Mouse (Mus musculus) lung, postnatal 4 days (tissue): Measurements from ENCODE around the gene Gm21992.

Source experiments
- DNase-seq, 2 experiments: peaks; one replicate each; pipeline ENCODE4 v3.0.0; 2021

Gene Gm21992

DNA sequence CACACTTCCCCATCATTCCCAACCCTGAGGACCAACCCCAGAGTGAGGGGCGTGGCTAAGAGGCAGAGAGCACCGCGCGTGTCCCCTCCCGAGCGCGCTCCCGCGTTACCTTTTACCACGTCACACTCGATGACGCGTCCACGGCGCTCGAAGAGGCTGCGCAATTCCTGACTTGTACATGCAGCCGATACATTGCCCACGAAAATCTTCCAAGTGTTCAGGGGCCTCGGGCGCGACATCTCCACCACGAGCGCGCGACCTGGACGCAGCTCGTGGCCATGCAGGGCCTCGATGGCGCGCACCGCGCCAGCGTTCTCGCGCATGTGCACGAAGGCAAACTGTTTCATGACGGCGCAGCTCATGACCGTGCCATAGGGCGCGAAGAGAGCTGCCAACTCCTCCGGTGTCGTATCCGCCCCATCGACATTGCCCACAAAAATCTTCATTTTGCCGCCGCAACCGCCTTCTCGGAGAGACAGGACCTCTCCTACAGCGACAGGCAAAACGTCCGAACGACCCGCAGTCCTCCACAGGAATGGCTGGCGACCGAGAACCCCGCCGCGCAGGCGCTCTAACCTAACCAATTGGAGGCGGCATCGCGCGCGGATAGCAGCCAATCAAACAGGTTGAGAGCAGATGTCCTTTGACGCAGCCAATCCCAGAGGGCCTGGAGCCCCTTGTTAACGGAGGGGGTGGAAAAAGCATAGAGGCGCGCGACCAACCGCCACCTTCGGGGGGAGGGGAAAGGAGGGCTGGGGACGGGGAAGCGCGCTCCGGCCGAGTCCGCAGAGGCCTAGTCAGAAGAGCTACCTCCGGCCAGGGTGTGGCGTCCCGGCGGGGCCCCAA is at the start of gene Gm21992, which contains the start of gene Rbm14:
Gm21992 (minus strand) TSS at position 550 of the 846 bp plus-strand sequence.
Rbm14 (minus strand) TSS at position 572 of the 846 bp plus-strand sequence.
- DNase-seq, result peak; percentile 98 to 99

DNA sequence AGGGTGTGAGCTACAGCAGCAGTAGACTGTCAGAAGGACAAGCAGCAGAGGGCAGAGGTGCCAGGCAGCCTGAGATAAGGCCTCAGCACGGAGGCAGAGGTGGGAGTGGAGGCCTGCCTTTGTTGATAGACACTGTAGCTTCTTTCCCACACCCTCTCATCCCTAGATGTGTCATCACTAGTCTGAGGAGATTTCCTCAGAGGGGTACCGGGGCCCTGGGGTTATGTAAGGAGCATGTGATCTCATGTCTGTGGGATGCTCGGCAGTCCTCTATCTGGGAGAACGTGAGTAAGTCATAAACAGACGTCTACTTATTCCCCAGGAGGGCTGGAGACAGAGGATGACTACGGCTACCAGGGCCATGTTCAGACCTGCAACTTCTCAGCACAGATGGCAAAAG is 47.7 kb upstream of the Gm21992 start:
- no peak for DNase-seq

DNA sequence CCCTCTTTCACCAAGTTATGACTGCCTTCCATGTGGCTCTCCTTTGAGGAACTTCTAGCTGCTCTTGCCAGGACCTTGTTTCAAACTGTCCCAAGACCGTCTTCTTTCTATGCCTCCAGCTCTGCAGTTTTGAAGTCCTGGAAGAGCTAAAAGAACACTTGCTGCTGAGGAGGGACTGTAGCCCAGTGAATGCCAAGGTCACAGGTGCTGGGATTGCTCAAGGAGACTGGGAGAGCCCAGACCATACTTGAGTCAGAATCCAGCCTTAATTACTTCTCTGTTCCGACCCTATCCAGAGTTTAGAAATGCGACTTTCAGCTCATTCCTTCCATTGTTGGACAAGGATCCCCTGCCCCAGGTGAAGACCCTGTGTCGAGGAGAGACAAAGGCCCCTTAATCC is 44.5 kb upstream of the Gm21992 start:
- DNase-seq, result no peak

DNA sequence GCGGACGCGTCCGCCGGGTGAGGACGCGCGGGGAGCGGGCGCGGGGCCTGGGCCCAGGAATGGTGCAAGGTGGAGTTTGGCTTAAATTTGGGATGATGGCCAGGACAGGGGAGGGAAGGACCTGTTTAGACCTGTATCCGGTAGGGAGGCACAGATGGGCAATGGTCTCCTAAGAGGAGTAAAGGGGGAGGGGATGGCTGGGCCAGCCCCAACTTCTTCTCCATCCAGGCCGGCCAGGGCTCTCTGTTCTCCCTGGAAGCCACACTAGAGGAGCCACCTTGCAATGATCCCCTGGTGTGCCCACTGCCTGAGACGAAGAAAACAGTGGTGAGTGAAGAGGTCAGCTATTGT is 44.0 kb upstream of the Gm21992 start:
- DNase-seq, result no peak

DNA sequence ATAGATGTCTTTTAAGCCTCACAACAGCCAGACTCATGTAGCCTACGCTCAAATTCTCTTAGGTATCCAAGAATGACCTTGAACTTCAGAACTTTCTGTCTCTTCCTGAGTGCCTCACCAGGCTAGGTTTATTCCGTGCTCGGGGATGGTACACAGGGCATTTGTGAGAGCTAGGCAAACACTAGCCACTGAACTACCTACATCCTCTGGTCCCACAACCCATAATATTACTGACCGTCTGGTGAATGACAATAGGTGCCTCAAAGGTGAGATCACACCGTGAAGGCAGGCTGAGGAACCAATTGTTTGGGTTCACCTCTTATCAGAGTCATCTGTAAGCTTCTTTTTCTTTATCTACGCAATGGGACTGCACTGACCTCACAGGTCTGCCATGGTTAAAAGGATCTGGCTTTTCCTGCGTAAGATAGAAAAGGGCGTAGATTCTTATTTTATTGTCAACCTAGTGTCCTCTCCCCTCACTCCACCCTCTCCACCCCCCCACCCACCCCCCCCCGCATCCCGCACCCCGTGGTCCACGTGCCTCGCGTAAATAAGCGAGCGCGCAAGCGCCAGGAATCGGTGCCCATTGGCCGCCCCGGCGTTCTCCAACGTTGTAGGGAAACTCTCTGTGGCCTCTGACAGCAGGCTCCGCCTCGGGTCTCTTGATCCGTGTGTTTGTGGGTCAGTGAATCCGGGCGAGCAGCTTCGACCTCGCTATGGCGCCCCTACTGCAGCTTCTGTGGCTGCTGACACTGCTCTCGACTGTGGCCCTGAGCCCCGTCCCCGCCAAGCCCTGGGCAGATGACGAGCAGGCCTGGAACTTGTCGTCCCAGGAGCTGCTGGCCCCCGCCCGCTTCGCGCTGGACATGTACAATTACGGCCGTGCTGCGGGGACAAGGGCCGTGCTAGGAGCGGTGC is 43.4 kb upstream of the Gm21992 start, which contains the start of gene Ctsf:
Ctsf (plus strand) TSS at position 579 of the 918 bp plus-strand sequence.
- DNase-seq, result peak; percentile 78 to 89

DNA sequence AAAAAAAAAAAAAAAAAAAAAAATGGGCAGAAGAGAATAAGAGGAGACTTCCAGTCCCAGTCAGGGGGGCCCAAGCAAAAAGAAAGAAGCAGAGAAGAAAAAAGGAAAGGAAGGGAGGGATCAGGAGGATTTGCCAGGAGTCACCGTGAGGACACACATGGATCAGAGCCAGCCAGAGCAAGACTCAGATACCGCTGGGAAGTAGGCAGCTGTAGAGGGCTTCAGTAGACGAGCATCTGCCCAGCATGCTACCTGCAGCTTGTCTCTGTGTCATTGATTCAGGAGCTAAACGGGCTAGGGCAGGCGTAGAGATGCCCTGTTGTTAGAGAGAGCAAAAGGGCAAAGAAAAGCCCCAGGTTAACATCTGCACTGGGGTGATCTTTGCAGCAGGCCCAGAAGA is 38.9 kb upstream of the Gm21992 start:
- DNase-seq, result no peak

DNA sequence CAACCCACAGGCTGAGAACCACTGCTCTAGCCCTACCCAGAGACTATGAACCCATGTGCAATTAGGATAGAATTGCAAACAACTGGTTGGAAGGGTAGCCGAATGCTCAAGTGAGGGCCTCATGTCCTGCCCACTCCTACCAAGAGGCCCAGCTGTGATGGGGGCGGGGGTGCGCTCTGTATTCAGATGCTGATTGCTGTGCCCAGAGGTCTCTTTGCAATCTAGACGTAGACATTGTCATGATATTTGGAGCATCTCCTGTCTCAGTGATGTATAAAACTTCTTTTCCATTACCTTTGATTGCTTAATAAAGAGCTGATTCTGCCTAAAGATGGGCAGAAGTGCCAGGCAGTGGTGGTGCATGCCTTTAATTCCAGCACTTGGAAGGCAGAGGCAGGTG is 38.4 kb upstream of the Gm21992 start:
- no peak for DNase-seq

DNA sequence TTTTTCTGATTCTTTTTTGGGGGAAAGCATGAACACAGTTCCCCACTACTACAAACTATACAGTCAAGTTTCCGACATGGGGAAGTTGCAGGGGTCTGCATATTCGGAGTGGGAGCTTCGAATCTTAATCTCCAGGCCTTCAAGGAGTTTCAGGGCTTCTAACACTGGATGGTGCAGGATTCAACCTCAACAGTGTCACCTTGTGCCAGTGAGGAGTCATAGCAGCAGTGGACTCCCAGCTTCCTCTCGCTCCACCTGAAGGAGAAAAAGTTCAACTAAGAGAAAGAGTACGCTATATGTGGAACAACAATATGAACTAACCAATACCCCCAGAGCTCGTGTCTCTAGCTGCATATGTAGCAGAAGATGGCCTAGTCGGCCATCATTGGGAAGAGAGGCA is 36.1 kb upstream of the Gm21992 start:
- peak in 1 of 2 experiments; percentile 39 for DNase-seq

DNA sequence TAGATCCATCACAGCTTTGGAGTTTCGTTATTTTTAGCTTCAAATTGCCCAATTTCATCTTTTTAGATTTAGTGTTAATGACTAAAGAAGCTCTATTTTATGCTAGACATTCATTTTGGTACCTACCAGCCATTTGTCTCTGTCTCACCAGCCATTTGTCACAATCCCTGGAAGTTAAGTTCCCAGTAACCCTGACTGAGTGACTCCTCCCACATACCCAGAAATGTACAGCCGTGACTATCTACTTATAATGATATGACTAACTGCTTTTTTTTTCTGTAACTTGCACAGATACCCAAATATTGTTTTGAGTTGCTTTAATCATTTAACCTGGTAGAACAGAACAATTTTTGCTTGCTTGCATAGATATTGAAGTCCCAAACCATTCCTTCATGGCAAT is 34.4 kb upstream of the Gm21992 start:
- DNase-seq, result no peak

DNA sequence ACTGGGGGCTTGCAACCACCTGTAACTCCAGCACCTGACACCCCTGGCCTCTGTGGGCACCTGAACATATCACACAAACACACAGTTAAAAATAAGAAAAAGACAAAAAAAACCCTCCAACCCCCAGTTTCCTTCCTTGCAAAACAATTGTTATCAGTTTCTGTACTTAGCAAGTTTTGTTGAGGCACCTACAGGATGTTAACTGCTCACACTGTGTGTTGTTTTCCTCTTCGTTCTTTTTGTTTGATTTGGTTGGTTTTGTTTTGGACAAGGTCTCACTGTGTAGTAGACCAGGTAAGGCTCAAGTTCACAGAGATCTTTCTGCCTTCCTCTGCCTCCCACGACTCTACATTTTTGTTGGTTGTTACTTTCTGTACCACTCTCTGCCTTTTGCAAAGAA is 31.2 kb upstream of the Gm21992 start:
- DNase-seq, result no peak

DNA sequence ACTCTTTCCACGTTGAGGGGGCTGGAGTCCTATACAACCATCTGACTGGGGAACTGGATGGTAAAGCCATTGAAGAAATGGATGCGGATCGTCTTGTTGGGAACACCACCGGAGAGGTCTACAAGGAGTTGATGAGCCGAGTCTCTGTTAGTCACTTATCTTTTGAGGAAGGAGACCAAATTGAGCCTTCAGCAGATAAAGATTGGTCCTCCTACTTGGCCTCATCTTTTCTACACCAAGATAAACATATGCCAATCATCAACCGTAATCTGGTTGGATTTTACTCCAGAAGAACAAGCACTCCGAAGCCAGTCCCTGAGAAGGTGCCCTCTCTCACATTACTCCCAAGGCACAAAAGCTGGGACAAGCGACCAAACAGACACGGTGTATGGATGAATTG is 29.4 kb upstream of the Gm21992 start:
- DNase-seq, result no peak

DNA sequence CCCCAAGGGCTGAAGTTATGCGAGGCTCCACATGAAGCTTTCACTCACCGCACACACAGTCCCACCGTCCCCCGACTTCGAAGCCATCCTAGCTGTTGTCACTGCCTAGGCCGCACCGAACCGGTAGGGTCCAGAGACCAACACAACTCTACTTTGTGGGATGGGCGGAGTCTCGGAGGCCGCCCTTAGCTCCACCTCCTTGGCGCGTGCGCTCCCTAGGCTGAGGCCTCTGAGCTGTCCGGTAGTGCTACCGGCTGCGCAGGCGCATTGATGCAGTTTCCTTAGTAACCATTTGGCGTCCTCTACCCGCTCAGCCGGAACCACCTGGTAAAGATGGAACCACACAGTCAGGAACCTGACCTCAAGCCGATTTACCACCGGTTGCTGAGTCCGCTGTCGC is 27.7 kb upstream of the Gm21992 start, which contains the start of the genes Ccs and Ccdc87:
Ccs (minus strand) TSS at position 184 of the 400 bp plus-strand sequence.
Ccdc87 (plus strand) TSS at position 218 of the 400 bp plus-strand sequence.
- DNase-seq, result peak; percentile 97

DNA sequence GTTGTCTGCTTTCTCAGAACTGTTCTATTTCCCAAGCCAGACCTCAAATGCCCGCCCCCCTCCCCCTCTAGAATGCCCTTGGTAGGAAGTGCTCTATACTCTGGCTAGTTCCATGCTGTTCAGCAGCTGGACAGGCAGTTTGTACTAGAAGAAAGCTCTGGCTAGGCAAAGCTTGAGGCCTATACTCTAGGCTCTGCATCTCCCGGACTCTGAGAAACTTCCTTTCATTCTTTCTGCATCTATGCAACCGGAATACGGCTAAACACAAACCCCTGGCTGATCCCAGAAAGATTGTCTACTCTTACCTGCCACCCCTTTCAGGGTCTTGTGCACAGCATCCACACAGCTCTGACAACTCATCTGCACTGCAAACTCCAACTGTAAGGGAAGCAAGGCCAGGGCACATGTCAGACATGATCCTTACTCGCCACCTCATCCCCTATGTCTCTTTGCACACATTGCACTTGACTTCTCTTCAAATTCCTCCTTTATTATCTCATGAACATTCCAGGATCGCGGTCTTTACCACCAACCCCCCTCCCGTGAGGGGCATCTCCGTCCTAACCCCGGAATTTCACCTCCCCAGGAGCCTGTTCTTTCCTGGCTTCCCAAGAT is 27.2 kb upstream of the Gm21992 start:
- no peak for DNase-seq

DNA sequence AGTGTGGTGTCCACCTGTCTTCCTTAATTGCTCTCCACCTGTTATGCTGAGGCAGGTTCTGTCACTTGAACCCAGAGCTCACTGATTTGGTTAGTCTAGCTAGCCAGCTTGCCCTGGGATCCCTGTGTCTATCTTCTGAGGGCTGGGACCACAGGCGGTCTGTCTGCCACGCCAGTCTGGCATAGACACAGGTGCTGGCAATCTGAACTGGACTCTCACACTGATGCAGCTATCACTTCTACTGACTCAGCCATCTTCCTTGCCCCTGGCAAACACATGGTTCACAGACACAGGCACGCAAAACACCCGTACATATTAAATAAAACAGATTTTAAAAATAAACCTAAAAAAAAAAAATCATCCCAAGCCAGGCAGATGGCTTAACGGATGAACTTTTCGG is 25.6 kb upstream of the Gm21992 start:
- DNase-seq, result no peak

DNA sequence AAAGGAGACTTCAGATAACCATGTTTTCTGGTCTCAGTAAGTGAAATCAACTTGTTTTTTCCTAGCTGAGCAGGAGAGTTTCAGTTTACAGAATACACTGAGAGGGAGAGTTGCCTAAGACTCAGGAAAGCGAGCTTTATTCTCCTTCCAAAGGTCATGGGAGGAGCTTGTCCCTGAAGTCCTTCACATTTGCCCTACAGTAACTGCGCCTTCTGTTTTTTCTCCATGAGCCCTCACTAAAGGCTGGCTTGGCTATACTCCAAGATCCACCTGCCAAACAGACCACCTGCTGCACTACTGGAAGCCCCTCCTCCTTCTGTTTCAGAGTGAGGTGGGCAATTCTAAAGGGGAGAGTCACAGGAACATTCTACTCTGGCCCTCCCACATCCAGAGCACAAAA is 24.7 kb upstream of the Gm21992 start:
- no peak for DNase-seq

DNA sequence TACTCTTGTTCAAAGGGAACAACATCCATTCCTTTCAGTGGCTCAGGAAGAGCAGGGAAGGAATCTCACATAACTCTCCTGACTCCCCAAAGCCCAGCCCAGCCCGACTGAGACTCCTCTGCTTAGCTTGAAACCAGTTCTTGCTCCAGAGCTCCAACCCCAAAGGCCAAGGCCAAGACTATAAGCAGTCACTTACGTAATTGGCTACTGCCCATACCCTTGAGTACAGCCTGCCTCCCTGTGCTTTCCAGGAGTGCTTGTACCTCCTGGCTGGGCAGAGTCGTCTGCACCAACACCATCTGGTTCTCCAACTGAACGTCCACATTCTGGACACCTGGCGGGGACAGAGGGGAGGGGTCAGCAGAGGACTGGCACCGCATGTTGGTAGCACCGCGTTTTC is 22.6 kb upstream of the Gm21992 start:
- no peak for DNase-seq

DNA sequence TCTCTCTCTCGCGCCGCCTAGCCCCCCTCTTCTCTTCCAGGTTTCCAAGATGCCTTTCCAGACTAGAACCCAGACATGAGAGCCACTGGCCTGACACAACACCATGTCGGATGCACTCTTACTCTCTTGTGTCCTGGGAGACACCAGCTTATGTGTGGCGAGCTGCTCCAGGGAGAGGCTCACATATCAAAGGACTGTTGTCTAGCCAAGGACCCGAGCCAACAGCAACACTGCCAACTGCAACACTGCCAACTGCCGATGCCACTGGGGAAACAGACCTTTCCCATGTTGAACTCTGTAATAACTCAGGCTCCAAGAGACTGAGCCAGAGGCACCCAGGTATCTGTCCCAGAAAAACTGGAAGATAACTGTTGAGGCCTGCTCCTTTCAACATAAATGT is 17.7 kb upstream of the Gm21992 start:
- DNase-seq, result no peak

DNA sequence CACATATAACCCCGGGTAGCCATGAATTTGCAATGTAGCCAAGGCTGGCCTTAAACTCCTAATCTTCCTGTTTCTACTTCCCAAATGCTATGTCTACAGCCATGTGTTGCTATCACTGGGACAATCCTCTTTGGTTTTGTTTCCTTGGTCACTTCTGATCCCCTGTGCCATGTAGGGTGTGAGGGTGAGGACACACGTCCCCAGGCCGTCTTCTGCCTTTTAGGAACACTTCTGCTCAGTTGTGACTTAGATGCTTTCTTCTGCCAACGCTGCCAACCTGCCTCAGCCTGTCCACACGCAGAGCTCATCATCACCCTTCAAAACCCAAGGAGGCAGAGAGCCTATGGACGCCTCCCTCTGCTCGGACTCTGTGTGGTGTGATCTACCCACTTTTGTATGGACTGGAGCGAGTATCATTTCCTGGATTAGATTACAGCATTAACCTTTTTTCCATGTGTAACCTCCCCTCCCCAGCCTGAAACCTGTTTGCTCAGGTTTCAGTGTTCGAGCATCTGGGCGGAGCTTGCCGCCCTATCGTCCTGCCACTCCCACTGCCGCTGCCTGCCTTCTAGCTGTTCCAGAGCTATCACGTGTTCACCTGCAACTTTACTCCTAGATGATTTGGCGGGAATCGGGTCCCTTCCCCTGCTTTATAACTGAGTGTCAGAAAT is 17.2 kb upstream of the Gm21992 start:
- DNase-seq, result peak; percentile 22 to 38

DNA sequence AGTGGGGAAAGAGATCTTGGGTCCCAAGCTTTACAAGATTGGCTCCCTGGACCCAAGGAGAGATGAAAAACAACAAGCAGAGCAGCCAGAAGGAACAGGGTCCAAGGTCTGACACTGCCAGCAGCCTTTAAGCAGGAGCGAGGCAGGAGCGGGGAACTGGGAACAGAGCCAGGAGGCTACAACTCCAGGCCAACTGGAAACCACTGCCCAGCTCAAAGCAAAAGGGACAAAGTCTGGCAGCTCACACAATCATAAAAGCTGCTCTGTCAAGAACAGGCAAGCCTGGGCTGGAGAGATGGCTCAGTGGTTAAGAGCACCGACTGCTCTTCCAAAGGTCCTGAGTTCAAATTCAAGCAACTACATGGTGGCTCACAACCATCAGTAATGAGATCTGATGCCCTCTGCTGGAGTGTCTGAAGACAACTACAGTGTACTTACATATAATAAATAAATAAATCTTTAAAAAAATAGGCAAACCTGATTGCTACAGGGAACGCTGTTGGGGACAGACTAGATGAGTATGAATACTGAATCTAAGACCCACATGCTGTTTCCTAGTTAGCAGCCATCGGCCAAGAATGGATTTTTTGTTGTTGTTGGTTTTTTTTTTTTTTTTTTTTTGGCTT is 9.4 kb upstream of the Gm21992 start:
- peak; percentile 60 to 77 for DNase-seq

DNA sequence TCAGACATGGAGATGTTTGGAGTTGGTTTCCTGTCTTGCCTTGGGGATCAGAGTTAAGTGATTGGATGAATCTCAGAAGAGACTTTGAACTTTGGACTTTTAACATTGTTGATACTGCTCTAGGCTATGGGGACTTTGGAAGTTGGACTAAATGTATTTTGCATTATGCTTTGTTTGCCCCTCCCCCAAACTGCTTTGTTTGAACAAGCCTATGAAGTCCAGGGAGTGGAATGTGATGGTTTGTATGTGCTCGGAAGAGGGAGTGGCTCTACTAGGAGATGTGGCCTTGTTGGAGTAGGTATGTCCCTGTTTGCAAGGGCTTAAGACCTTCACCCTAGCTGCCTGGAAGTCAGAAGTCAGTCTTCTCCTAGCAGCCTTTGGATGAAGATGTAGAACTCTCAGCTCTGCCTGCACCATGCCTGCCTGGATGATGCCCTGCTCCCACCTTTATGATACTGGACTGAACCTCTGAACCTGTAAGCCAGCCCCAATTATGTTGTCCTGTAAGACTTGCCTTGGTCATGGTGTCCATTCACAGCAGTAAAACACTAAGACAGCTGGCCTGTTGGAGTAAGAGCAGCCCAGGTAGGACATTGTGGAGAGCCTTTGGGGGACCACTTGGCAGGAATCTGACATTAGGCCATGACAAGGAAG is 5.9 kb upstream of the Gm21992 start:
- DNase-seq, result no peak

DNA sequence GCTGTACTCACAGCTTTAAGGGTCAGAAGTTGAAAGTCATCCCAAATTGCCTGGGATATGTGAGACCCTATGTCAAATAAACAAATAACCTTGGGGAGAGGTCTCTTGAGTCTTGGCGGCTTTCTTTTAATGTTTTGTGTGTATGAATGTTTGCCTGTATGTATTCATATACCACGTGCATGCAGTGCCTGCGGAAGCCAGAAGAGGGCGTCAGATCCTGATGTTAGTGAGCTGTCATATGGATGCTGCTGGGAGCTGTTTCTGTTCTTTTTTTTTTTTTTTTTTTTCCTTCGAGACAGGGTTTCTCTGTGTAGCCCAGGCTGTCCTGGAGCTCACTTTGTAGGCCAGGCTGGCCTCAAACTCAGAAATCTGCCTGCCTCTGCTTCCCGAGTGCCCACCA is 1.6 kb upstream of the Gm21992 start:
- peak in 1 of 2 experiments; percentile 31 for DNase-seq
